In genomic region chr17:48097011-48097742, GRCm38 (mm10) we compare ENCODE assay signal across 9 mouse cellular contexts. TPM values are rescaled to one million over a fixed set of nuclear protein-coding genes. Genes with fewer than 3 reads are reported as not detected.
DNase-seq lines count a peak whose midpoint lies in the region; ATAC-seq and TF ChIP-seq lines count a peak whose summit lies in the region.
"Had no signal": no experiment of that assay in that cellular context is flagged by ENCODE, and none has a peak within 500 bp of the region (broad histone marks: within the 10 kb centered on the region; RNA-seq: fewer than 3 reads in every experiment).

No protein-coding gene starts in this region.

- intact Hi-C loops in gastrocnemius, postnatal 36 days (cut with DNase I) = loop anchor here (5.0 kb wide), 1 partner anchor 50 kb away; no protein-coding TSS in a partner anchor

- peaks cover 4% of the 10 kb centered on the region; the same call in 1 of the 2 replicates for H3K9me3 ChIP-seq in forebrain, embryonic 11.5 days (ENCODE audit: control insufficient read depth, low read length)
- no peaks in the 10 kb centered on the region for H3K9me3 ChIP-seq in hindbrain, postnatal 0 days (ENCODE audit: low read length)
- 0 out of 2 replicates have a peak, but pooled peaks cover 5% of the 10 kb centered on the region for H3K9me3 ChIP-seq in liver, embryonic 13.5 days (replicated peaks)

- H3K27me3 ChIP-seq in forebrain, embryonic 11.5 days (ENCODE audit: control insufficient read depth, insufficient read depth, low read length) = peaks cover 66% of the 10 kb centered on the region
- peaks cover 41% of the 10 kb centered on the region for H3K27me3 ChIP-seq in hindbrain, postnatal 0 days (ENCODE audit: insufficient read depth, low read length)
- H3K27me3 ChIP-seq in liver, embryonic 13.5 days = peaks cover 77% of the 10 kb centered on the region

- H3K4me3 ChIP-seq in forebrain, embryonic 11.5 days (ENCODE audit: low read depth, low read length) = peak overlapping the region; percentile 23
- peak overlapping the region; percentile 22 for H3K4me3 ChIP-seq in hindbrain, postnatal 0 days (ENCODE audit: low read length)
- peak overlapping the region; percentile 26 for H3K4me3 ChIP-seq in liver, embryonic 13.5 days (replicated peaks)

- H3K4me1 ChIP-seq in forebrain, embryonic 11.5 days (replicated peaks; ENCODE audit: control insufficient read depth, insufficient read depth, low read length) = peaks cover 26% of the 10 kb centered on the region
- peaks cover 9% of the 10 kb centered on the region; the same call in 1 of the 2 replicates for H3K4me1 ChIP-seq in hindbrain, postnatal 0 days (ENCODE audit: insufficient read depth, low read length)
- peaks cover 28% of the 10 kb centered on the region for H3K4me1 ChIP-seq in liver, embryonic 13.5 days (replicated peaks)

- peak overlapping the region; percentile 52 for H3K4me2 ChIP-seq in forebrain, embryonic 11.5 days (ENCODE audit: low read depth, low read length, severe bottlenecking)
- peak overlapping the region; percentile 49 for H3K4me2 ChIP-seq in hindbrain, postnatal 0 days (ENCODE audit: low read depth, low read length)
- peak overlapping the region; percentile 49 for H3K4me2 ChIP-seq in liver, embryonic 13.5 days

- H3K9ac ChIP-seq in forebrain, embryonic 11.5 days (ENCODE audit: low read length) = peak overlapping the region; percentile 35; the same call in 1 of the 2 replicates
- no peak overlapping the region for H3K9ac ChIP-seq in hindbrain, postnatal 0 days (replicated peaks; ENCODE audit: low read length)
- peak overlapping the region; percentile 8; the same call in 1 of the 2 replicates for H3K9ac ChIP-seq in liver, embryonic 13.5 days

- H3K36me3 ChIP-seq in forebrain, embryonic 11.5 days (ENCODE audit: control insufficient read depth, insufficient read depth, low read length) = no peaks in the 10 kb centered on the region
- no peaks in the 10 kb centered on the region for H3K36me3 ChIP-seq in hindbrain, postnatal 0 days (ENCODE audit: insufficient read depth, low read length)
- H3K36me3 ChIP-seq in liver, embryonic 13.5 days = no peaks in the 10 kb centered on the region

- ATAC-seq in activated CD4-positive, CD25-positive, alpha-beta regulatory T cell, adult 4 months = peak; percentile 37
- peak; percentile 28; the same call in 1 of the 2 replicates for ATAC-seq in forebrain, embryonic 11.5 days (replicated peaks; ENCODE audit: low FRiP score)
- peak; percentile 44; the same call in 1 of the 2 replicates for ATAC-seq in hindbrain, postnatal 0 days
- ATAC-seq in liver, embryonic 13.5 days (ENCODE audit: low read depth) = no peak
- ATAC-seq in monocyte, adult 5-6 weeks (replicated peaks; ENCODE audit: insufficient number of reproducible peaks, low FRiP score, low TSS enrichment, poor library complexity, severe bottlenecking) = peak; percentile 43; the same call in 1 of the 2 replicates

- no peak overlapping the region for H3K27ac ChIP-seq in forebrain, embryonic 11.5 days (ENCODE audit: low read depth, low read length)
- no peak overlapping the region for H3K27ac ChIP-seq in hindbrain, postnatal 0 days
- H3K27ac ChIP-seq in liver, embryonic 13.5 days = peak overlapping the region; percentile 75
- H3K27ac ChIP-seq: macrophage had no signal

- WGBS in forebrain, embryonic 11.5 days = under 1% methylated on average over 39 of the region's 41 CpGs
- WGBS in hindbrain, postnatal 0 days = under 1% methylated on average over 34 of the region's 41 CpGs
- under 1% methylated on average over 35 of the region's 41 CpGs for WGBS in liver, embryonic 13.5 days (ENCODE audit: insufficient replicate concordance)

- TF ChIP-seq CTCF in hindbrain, postnatal 0 days (IDR thresholded peaks at IDR 0.05; ENCODE audit: low read depth) = peak; percentile 68

- peak; percentile 45 for DNase-seq in gastrocnemius, postnatal 10 days
- DNase-seq in gastrocnemius, postnatal 36 days = no peak
- DNase-seq in forebrain, embryonic 11.5 days (ENCODE audit: low spot score) = peak; percentile 82
- peak; percentile 78 for DNase-seq in hindbrain, postnatal 0 days (ENCODE audit: low spot score)
- DNase-seq in liver, embryonic 13.5 days = no peak
- peak; percentile 48 to 54 for DNase-seq in thymus, postnatal 36 days

RNA-seq across cellular contexts. Expression of gene 1700067P10Rik, which starts 8.1 kb away (rescaled TPM):
- not detected for total RNA-seq in gastrocnemius, postnatal 10 days (2021)
- total RNA-seq in gastrocnemius, postnatal 36 days (2021) = not detected
- polyA plus RNA-seq in activated CD4-positive, CD25-positive, alpha-beta regulatory T cell, adult 4 months (2017; shearing (Covaris generic)) = not detected
- not detected in 2 replicates for polyA plus RNA-seq in forebrain, embryonic 11.5 days (2014; fragmentation: Nextera tagmentation; extraction: Ambion mirVana)
- total RNA-seq in hindbrain, postnatal 0 days (2014; rRNA removed) = not detected in 2 replicates
- polyA plus RNA-seq in hindbrain, postnatal 0 days (2015; fragmentation: Nextera tagmentation; extraction: Ambion mirVana) = 0.16 TPM in 1 of 2 replicates, not detected in the other
- polyA plus RNA-seq in liver, embryonic 13.5 days (2015; fragmentation: Nextera tagmentation; extraction: Ambion mirVana) = not detected in 2 replicates
- total RNA-seq in monocyte, adult 5-6 weeks (2017) = not detected in 3 replicates
- polyA plus RNA-seq: macrophage had no signal

RNA-seq across cellular contexts. Expression of gene 9830107B12Rik, which starts 48.9 kb away (rescaled TPM):
- total RNA-seq in gastrocnemius, postnatal 10 days (2021) = not detected
- total RNA-seq in gastrocnemius, postnatal 36 days (2021) = not detected
- polyA plus RNA-seq in activated CD4-positive, CD25-positive, alpha-beta regulatory T cell, adult 4 months (2017; shearing (Covaris generic)) = not detected
- polyA plus RNA-seq in forebrain, embryonic 11.5 days (2014; fragmentation: Nextera tagmentation; extraction: Ambion mirVana) = not detected in 2 replicates
- not detected in 2 replicates for total RNA-seq in hindbrain, postnatal 0 days (2014; rRNA removed)
- not detected in 2 replicates for polyA plus RNA-seq in hindbrain, postnatal 0 days (2015; fragmentation: Nextera tagmentation; extraction: Ambion mirVana)
- polyA plus RNA-seq in liver, embryonic 13.5 days (2015; fragmentation: Nextera tagmentation; extraction: Ambion mirVana) = 0.15 and 0.17 TPM in 2 replicates
- total RNA-seq in monocyte, adult 5-6 weeks (2017) = 1.1 to 8.9 TPM (median 6.9 TPM) in 3 replicates

RNA-seq across cellular contexts. Expression of gene 1700122O11Rik, which starts 59.1 kb away (rescaled TPM):
- not detected for total RNA-seq in gastrocnemius, postnatal 10 days (2021)
- not detected for total RNA-seq in gastrocnemius, postnatal 36 days (2021)
- not detected for polyA plus RNA-seq in activated CD4-positive, CD25-positive, alpha-beta regulatory T cell, adult 4 months (2017; shearing (Covaris generic))
- not detected in 2 replicates for polyA plus RNA-seq in forebrain, embryonic 11.5 days (2014; fragmentation: Nextera tagmentation; extraction: Ambion mirVana)
- total RNA-seq in hindbrain, postnatal 0 days (2014; rRNA removed) = not detected in 2 replicates
- polyA plus RNA-seq in hindbrain, postnatal 0 days (2015; fragmentation: Nextera tagmentation; extraction: Ambion mirVana) = not detected in 2 replicates
- polyA plus RNA-seq in liver, embryonic 13.5 days (2015; fragmentation: Nextera tagmentation; extraction: Ambion mirVana) = not detected in 2 replicates
- not detected in 3 replicates for total RNA-seq in monocyte, adult 5-6 weeks (2017)
- polyA plus RNA-seq: macrophage had no signal

Comparison
In these comparisons a context has a peak if more than half of its experiments do, and no peak if none do; other contexts are left out.
1. DNase-seq: peak in gastrocnemius, postnatal 10 days (single experiment), forebrain, embryonic 11.5 days (single experiment), hindbrain, postnatal 0 days (single experiment) and thymus, postnatal 36 days (2 of 2); none in gastrocnemius, postnatal 36 days (0 of 2) and liver, embryonic 13.5 days (single experiment).
2. Peak in every context shown above with its lines, with median percentiles within 50 percentile points of each other: H3K4me2 ChIP-seq and H3K4me3 ChIP-seq.